8 mouse cellular contexts compared by ENCODE assay signal in genomic region chr14:79587139-79587851, GRCm38 (mm10). TPM values are rescaled to one million over a fixed set of nuclear protein-coding genes. Genes with fewer than 3 reads are reported as not detected.
DNase-seq lines count a peak whose midpoint lies in the region; ATAC-seq lines count a peak whose summit lies in the region.

Sugt1 (plus strand) TSS chr14:79587691.

- peak within 1 kb of the TSS; percentile 94 to 98 for H3K27ac ChIP-seq in heart, embryonic 14.5 days (replicated peaks in 1 of 2; ENCODE audit: control insufficient read depth in 1 of 2, insufficient read depth in 1 of 2, low read depth in 2 of 2, low read length in 2 of 2)
- peak within 1 kb of the TSS; percentile 80 for H3K27ac ChIP-seq in liver, embryonic 13.5 days
- peak within 1 kb of the TSS; percentile 97 for H3K27ac ChIP-seq in stomach, embryonic 16.5 days (ENCODE audit: low read length)

- peak; percentile 93 for ATAC-seq in CD4-positive, CD25-positive, alpha-beta regulatory T cell, adult 4 months
- peak; percentile 98 for ATAC-seq in heart, embryonic 14.5 days (ENCODE audit: insufficient number of reproducible peaks, insufficient read depth, low FRiP score, low read depth)
- ATAC-seq in liver, embryonic 13.5 days (ENCODE audit: low read depth): peak; percentile 98
- ATAC-seq in stomach, embryonic 16.5 days (ENCODE audit: insufficient read depth, low FRiP score): peak; percentile 99

- DNase-seq in c-Kit-negative CD71-positive TER-119-positive erythroid progenitor cells, embryonic 14.5 days (ENCODE audit: low read depth, low spot score): peak; percentile 93
- DNase-seq in fibroblast of lung, adult 2 months (ENCODE audit: low read depth): peak; percentile 92
- peak; percentile 97 for DNase-seq in kidney, postnatal 14 days
- peak; percentile 95 for DNase-seq in liver, embryonic 13.5 days
- DNase-seq in neural tube, embryonic 10.5 days (ENCODE audit: extremely low spot score, low spot score): peak; percentile 96

- no peaks in the 10 kb centered on the region for H3K27me3 ChIP-seq in heart, embryonic 14.5 days (ENCODE audit: control insufficient read depth, insufficient read depth, low read length)
- H3K27me3 ChIP-seq in liver, embryonic 13.5 days: no peaks in the 10 kb centered on the region
- H3K27me3 ChIP-seq in stomach, embryonic 16.5 days (ENCODE audit: control insufficient read depth, insufficient read depth, low read length): no peaks in the 10 kb centered on the region

- H3K9ac ChIP-seq in heart, embryonic 14.5 days (ENCODE audit: low read length): peak within 1 kb of the TSS; percentile 85
- H3K9ac ChIP-seq in liver, embryonic 13.5 days: peak within 1 kb of the TSS; percentile 79
- H3K9ac ChIP-seq in stomach, embryonic 16.5 days (ENCODE audit: low read length): peak within 1 kb of the TSS; percentile 91

- WGBS in heart, embryonic 14.5 days: under 1% methylated on average over 59 of the region's 60 CpGs
- under 1% methylated on average over 60 of the region's 60 CpGs for WGBS in liver, embryonic 13.5 days (ENCODE audit: insufficient replicate concordance)
- WGBS in stomach, embryonic 16.5 days: under 1% methylated on average over 60 of the region's 60 CpGs

- no peaks in the 10 kb centered on the region for H3K9me3 ChIP-seq in heart, embryonic 14.5 days (ENCODE audit: control insufficient read depth, low read length)
- no peaks in the 10 kb centered on the region for H3K9me3 ChIP-seq in liver, embryonic 13.5 days (replicated peaks)
- no peaks in the 10 kb centered on the region for H3K9me3 ChIP-seq in stomach, embryonic 16.5 days (replicated peaks; ENCODE audit: control insufficient read depth, low read length)

- peak within 1 kb of the TSS; percentile 81 for H3K4me2 ChIP-seq in heart, embryonic 14.5 days (ENCODE audit: low read length)
- peak within 1 kb of the TSS; percentile 87 for H3K4me2 ChIP-seq in liver, embryonic 13.5 days
- peak within 1 kb of the TSS; percentile 87 for H3K4me2 ChIP-seq in stomach, embryonic 16.5 days (ENCODE audit: low read depth, low read length)

- H3K36me3 ChIP-seq in heart, embryonic 14.5 days (ENCODE audit: control insufficient read depth, insufficient read depth, low read length): peaks cover 7% of the 10 kb centered on the region; the same call in 1 of the 2 replicates
- H3K36me3 ChIP-seq in liver, embryonic 13.5 days: peaks cover 9% of the 10 kb centered on the region; the same call in 1 of the 2 replicates
- H3K36me3 ChIP-seq in stomach, embryonic 16.5 days (ENCODE audit: control insufficient read depth, insufficient read depth, low read length): 0 out of 2 replicates have a peak, but pooled peaks cover 5% of the 10 kb centered on the region

- H3K4me1 ChIP-seq in heart, embryonic 14.5 days (ENCODE audit: control insufficient read depth in 2 of 2, insufficient read depth in 2 of 2, low read length in 2 of 2): peaks cover 5 to 16% of the 10 kb centered on the region in 2 experiments
- H3K4me1 ChIP-seq in liver, embryonic 13.5 days (replicated peaks): peaks cover 31% of the 10 kb centered on the region
- H3K4me1 ChIP-seq in stomach, embryonic 16.5 days (ENCODE audit: control insufficient read depth, insufficient read depth, low read length): peaks cover 11% of the 10 kb centered on the region

- peak within 1 kb of the TSS; percentile 64 to 84 for H3K4me3 ChIP-seq in heart, embryonic 14.5 days (ENCODE audit: control insufficient read depth in 1 of 2, insufficient read depth in 1 of 2, low read depth in 1 of 2, low read length in 2 of 2)
- peak within 1 kb of the TSS; percentile 70 for H3K4me3 ChIP-seq in liver, embryonic 13.5 days (replicated peaks)
- H3K4me3 ChIP-seq in stomach, embryonic 16.5 days (replicated peaks; ENCODE audit: low read length): peak within 1 kb of the TSS; percentile 58

RNA-seq across cellular contexts. Expression of gene Sugt1, which starts in this region (rescaled TPM):
- 100 to 1,000 TPM; 111 to 162 TPM for polyA plus RNA-seq in CD4-positive, CD25-positive, alpha-beta regulatory T cell, adult 4 months (2017; shearing (Covaris generic))
- polyA plus RNA-seq in heart, embryonic 14.5 days (2014; fragmentation: Nextera tagmentation; extraction: Ambion mirVana): 111 and 122 TPM in 2 replicates
- polyA plus RNA-seq in liver, embryonic 13.5 days (2015; fragmentation: Nextera tagmentation; extraction: Ambion mirVana): 53.6 and 62.6 TPM in 2 replicates
- polyA plus RNA-seq in stomach, embryonic 16.5 days (2015; fragmentation: Nextera tagmentation; extraction: Ambion mirVana): 95.9 and 102 TPM in 2 replicates

Comparison
In these comparisons a context has a peak if more than half of its experiments do, and no peak if none do; other contexts are left out.
1. Peak in every context shown above with its lines: DNase-seq, ATAC-seq, H3K4me3 ChIP-seq and H3K27ac ChIP-seq.